Mouse (Mus musculus) midbrain, embryonic 15.5 days (tissue): ENCODE results near the gene Gpc6. TPM values are rescaled to one million over a fixed set of nuclear protein-coding genes. Genes with fewer than 3 reads are reported as not detected.
"Not testable (repeated sequence)": the region's sequence is repeated elsewhere in the genome, so short reads cannot be mapped to it uniquely, and the experiment has no call there.

Experiments
- ATAC-seq: fragments of 200-750 bp; cut with Nextera tagmentation; replicated peaks from 2 replicates; pipeline ENCODE4 v1.8.0; 2017; ENCODE audit warnings: moderate TSS enrichment
- H3K27ac ChIP-seq: fragments of 300-500 bp; sonication (generic); 2 replicates; pipeline ENCODE4 v1.5.1; 2015; ENCODE audit warnings: mild to moderate bottlenecking, inconsistent platforms
- H3K27me3 ChIP-seq: fragments of 300-500 bp; sonication (generic); replicated peaks from 2 replicates; pipeline ENCODE4 v1.6.1; 2015; ENCODE audit warnings: inconsistent platforms
- H3K36me3 ChIP-seq: fragments of 300-500 bp; sonication (generic); replicated peaks from 2 replicates; pipeline ENCODE4 v1.6.1; 2015; ENCODE audit warnings: inconsistent platforms
- H3K4me1 ChIP-seq: fragments of 300-500 bp; sonication (generic); 2 replicates; pipeline ENCODE4 v1.6.1; 2015; ENCODE audit warnings: inconsistent platforms
- H3K4me2 ChIP-seq: fragments of 300-500 bp; sonication (generic); 2 replicates; pipeline ENCODE4 v1.6.1; 2015; ENCODE audit warnings: inconsistent platforms, mild to moderate bottlenecking, moderate library complexity
- H3K4me3 ChIP-seq: fragments of 300-500 bp; sonication (generic); 2 replicates; pipeline ENCODE4 v1.5.1; 2015; ENCODE audit warnings: mild to moderate bottlenecking, inconsistent platforms
- H3K9ac ChIP-seq: fragments of 300-500 bp; sonication (generic); 2 replicates; pipeline ENCODE4 v1.6.1; 2015; ENCODE audit warnings: mild to moderate bottlenecking, inconsistent platforms
- H3K9me3 ChIP-seq: fragments of 300-500 bp; sonication (generic); 2 replicates; pipeline ENCODE4 v1.6.1; 2016; ENCODE audit warnings: inconsistent platforms
- WGBS: fragments of 180-500 bp; shearing (Covaris S2); methylation state at CpG from one replicate; pipeline ENCODE4 v1.1.7; 2015; ENCODE audit warnings: mixed read lengths; 5-methylcytosine and 5-hydroxymethylcytosine counted together
- polyA plus RNA-seq: library from polyadenylated mRNA; unstranded; fragments of >200 nt; fragmentation: Nextera tagmentation; extraction: Ambion mirVana; gene quantifications from 2 replicates; pipeline ENCODE4 v1.2.1, GENCODE M21; 2015

Gpc6 gene
- polyA plus RNA-seq, 1 experiment from 2014 or later: 21.1 TPM

DNA sequence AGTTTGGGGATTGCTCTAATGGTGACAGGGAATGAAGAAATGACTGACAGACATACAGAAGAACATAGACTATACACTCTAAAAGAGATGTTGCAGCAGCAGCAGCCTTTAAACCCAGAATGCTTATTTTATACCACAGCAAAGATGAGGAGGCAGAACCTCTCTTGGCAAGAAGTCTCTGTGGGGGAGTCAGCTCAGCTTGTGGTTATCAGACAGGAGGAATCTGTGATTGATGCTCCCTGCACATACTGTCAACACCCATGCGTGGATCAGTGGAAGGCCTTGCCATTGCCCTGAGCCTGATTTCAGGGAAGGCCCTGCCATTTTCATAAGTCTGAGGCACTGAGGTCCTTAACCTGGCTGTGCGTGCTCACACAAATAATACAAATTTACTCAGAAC lies 484.7 kb downstream of the Gpc6 start:
- no peak overlapping the region for H3K9ac ChIP-seq
- WGBS: 94% methylated on average over 2 of the region's 2 CpGs
- no peak overlapping the region for H3K4me3 ChIP-seq

DNA sequence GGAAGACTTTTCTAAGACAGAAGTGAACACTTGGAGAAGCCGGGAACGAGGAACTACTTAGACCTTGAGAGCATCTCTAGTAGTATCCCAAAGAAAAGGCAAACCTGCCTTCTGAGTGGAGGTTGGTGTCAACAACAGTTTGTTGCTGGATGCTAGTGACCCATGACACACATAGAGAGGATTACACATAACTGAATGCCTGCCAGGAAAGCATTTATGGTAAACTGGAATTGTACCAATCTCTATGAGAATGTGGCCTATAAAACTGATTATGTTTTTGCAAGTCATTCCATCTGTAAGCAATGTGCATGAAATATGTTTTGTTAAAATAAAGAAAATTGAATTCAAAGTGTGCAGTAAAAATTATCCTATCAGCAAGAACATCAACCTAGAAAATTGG lies 485.4 kb downstream of the Gpc6 start:
- no peak overlapping the region for H3K9ac ChIP-seq
- WGBS: 90% methylated on average over 2 of the region's 2 CpGs
- H3K27ac ChIP-seq: no peak overlapping the region
- H3K36me3 ChIP-seq: no peaks in the 10 kb centered on the region
- H3K4me1 ChIP-seq: no peaks in the 10 kb centered on the region
- no peaks in the 10 kb centered on the region for H3K9me3 ChIP-seq
- no peak overlapping the region for H3K4me3 ChIP-seq
- ATAC-seq: no peak
- H3K27me3 ChIP-seq: no peaks in the 10 kb centered on the region
- H3K4me2 ChIP-seq: no peak overlapping the region

More for the DNA sequence above, 484.7 kb downstream of the Gpc6 start:
- no peak for ATAC-seq
- H3K4me2 ChIP-seq: no peak overlapping the region
- no peaks in the 10 kb centered on the region for H3K9me3 ChIP-seq
- no peak overlapping the region for H3K27ac ChIP-seq
- H3K36me3 ChIP-seq: no peaks in the 10 kb centered on the region
- H3K27me3 ChIP-seq: no peaks in the 10 kb centered on the region
- no peaks in the 10 kb centered on the region for H3K4me1 ChIP-seq

DNA sequence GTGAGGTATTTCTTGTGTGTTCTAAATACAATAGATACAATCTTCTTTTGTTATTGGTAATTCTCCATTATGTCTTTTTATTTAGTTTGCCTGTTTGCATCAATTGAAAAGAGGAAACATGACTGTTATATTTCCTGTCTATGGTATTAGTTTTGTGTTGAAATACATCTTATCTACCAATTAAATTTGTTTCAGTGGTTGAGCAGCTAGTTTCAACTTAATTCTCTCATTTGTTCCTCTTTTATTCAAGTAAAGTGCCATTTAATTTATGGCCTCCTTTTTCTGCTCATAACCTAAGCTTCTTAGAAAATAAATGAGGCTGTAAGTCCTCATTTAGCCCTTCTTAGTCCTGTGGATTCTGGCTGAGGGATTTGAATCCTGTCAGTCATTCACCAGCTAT lies 489.9 kb downstream of the Gpc6 start:
- H3K27me3 ChIP-seq: no peaks in the 10 kb centered on the region
- no peaks in the 10 kb centered on the region for H3K36me3 ChIP-seq
- no peaks in the 10 kb centered on the region for H3K9me3 ChIP-seq
- no peak overlapping the region for H3K9ac ChIP-seq
- H3K4me2 ChIP-seq: no peak overlapping the region
- H3K4me1 ChIP-seq: no peaks in the 10 kb centered on the region
- no peak for ATAC-seq
- no peak overlapping the region for H3K4me3 ChIP-seq
- no peak overlapping the region for H3K27ac ChIP-seq

DNA sequence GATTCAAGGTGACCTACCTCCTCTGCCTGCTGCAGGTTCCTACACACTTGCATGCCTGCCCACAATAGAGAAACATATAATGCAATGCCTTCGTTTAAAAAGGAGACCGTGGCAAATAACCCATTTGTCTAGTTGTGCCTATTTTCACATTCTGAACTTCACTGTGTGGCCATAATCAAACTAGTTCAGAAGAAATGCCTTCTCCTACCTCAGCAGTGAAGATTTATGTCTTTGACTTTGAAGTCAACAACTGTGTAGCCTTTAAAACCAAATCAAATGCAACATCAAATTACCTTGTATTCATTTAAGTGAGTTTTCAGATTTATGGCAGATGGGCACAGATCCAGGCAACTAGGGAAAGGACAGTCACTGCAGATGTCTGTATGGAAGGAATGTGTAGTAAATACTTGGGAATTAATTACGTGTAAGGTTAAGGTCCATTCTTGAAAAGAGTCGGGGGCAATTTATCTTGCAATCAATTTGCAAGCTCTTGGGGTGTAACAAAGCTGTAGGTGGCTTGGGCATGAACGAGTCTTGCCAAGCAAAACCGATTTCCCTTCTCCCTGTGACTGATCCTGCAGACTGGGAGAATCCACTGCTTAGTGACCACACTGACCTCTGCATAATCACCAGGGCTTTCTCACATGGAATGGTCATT lies 494.6 kb downstream of the Gpc6 start:
- no peak for ATAC-seq
- Histone ChIP-seq H3K9me3 (no peaks in the 10 kb centered on the region), H3K4me1 (no peaks in the 10 kb centered on the region), H3K9ac (no peak overlapping the region), H3K27ac (no peak overlapping the region), H3K4me3 (no peak overlapping the region), H3K27me3 (no peaks in the 10 kb centered on the region), H3K4me2 (no peak overlapping the region), H3K36me3 (no peaks in the 10 kb centered on the region)
- 68% methylated on average over 6 of the region's 6 CpGs for WGBS

DNA sequence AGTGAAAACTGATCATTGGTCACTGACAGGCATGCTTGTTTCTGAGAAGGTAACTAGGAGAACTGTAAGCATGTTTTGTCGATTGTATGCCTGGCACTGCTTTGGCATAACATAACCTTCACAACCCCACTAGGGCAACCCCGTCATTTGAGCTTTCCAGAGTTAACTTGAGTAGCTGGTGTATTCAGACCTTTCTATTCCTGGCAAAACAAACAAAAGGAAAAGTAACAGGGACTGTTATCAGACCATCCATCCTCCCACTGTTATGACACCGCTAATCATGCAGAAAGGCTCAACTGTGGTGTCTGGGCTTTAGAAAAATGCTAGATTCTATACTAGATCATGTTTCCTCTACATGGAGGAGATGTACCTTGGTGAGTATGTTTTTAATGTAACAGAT lies 496.1 kb downstream of the Gpc6 start:
- H3K4me2 ChIP-seq: no peak overlapping the region
- H3K4me1 ChIP-seq: 0 out of 2 replicates have a peak, but pooled peaks cover 2% of the 10 kb centered on the region
- no peak for ATAC-seq
- H3K9me3 ChIP-seq: no peaks in the 10 kb centered on the region
- H3K4me3 ChIP-seq: no peak overlapping the region
- H3K27me3 ChIP-seq: no peaks in the 10 kb centered on the region
- 79% methylated on average over 3 of the region's 3 CpGs for WGBS
- no peak overlapping the region for H3K9ac ChIP-seq
- H3K36me3 ChIP-seq: no peaks in the 10 kb centered on the region
- no peak overlapping the region for H3K27ac ChIP-seq

DNA sequence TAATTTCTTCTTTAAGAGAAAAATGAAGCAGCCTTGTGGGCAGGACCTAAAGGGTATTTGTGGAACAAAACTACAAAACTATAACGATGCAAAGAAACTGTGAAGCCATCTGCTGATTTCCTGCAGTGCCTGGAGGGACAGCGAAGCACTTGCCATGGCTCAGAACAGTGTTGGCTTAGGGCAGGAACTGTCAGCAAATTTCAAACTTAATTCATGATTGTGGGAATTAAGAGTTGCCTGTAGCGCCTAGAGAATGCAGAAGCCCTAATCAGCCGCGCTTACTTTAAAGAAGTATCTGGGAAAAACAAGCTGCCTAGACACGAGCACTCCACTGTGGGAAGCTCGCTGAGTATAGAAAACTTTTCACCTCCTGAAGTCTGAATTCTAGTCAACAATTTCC lies 501.0 kb downstream of the Gpc6 start:
- Histone ChIP-seq H3K27me3 (no peaks in the 10 kb centered on the region), H3K9ac (no peak overlapping the region), H3K4me1 (0 out of 2 replicates have a peak, but pooled peaks cover 4% of the 10 kb centered on the region), H3K27ac (no peak overlapping the region), H3K9me3 (no peaks in the 10 kb centered on the region), H3K36me3 (no peaks in the 10 kb centered on the region), H3K4me2 (no peak overlapping the region), H3K4me3 (no peak overlapping the region)
- ATAC-seq: no peak; the same call in 1 of the 2 replicates
- 18% methylated on average over 7 of the region's 7 CpGs for WGBS

DNA sequence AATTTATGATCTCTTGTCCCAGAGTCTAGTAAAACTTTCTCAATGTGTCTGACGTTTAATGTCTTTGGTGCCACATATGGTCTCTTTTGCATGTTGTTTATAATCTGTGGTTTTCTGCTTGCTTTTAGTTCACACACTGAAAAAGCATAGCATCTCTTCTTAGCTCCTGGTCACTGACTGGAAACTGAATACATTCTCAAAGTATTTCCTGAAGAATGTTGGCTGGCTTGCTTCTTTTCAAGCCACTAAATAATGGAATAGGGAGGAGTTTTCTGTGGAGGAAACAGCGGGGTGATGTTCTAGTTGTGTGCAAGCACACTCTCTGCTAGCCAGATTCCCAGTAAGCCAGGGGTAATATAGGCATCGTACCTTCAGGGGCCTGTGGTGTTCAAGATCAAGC lies 502.7 kb downstream of the Gpc6 start:
- H3K4me2 ChIP-seq: no peak overlapping the region
- WGBS: 48% methylated on average over 3 of the region's 3 CpGs
- 0 out of 2 replicates have a peak, but pooled peaks cover 4% of the 10 kb centered on the region for H3K4me1 ChIP-seq
- no peaks in the 10 kb centered on the region for H3K36me3 ChIP-seq
- H3K27me3 ChIP-seq: no peaks in the 10 kb centered on the region
- H3K9me3 ChIP-seq: no peaks in the 10 kb centered on the region
- ATAC-seq: no peak
- H3K27ac ChIP-seq: no peak overlapping the region
- H3K4me3 ChIP-seq: no peak overlapping the region
- H3K9ac ChIP-seq: no peak overlapping the region

DNA sequence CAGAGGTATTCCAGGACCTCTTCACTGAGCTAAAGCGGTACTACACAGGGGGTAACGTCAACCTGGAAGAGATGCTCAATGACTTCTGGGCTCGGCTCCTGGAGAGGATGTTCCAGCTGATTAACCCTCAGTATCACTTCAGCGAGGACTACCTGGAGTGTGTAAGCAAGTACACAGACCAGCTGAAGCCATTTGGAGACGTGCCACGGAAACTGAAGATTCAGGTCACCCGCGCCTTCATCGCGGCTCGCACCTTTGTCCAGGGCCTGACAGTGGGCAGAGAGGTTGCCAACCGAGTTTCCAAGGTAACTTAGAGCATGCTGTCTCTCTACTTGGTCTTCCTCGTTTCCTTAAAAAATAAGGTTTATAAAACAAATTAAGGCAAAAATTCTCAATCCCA lies 510.6 kb downstream of the Gpc6 start:
- no peak for ATAC-seq
- Histone ChIP-seq H3K27ac (no peak overlapping the region), H3K27me3 (no peaks in the 10 kb centered on the region), H3K9ac (no peak overlapping the region), H3K9me3 (no peaks in the 10 kb centered on the region), H3K36me3 (no peaks in the 10 kb centered on the region), H3K4me2 (no peak overlapping the region), H3K4me1 (no peaks in the 10 kb centered on the region), H3K4me3 (no peak overlapping the region)
- 92% methylated on average over 13 of the region's 13 CpGs for WGBS

DNA sequence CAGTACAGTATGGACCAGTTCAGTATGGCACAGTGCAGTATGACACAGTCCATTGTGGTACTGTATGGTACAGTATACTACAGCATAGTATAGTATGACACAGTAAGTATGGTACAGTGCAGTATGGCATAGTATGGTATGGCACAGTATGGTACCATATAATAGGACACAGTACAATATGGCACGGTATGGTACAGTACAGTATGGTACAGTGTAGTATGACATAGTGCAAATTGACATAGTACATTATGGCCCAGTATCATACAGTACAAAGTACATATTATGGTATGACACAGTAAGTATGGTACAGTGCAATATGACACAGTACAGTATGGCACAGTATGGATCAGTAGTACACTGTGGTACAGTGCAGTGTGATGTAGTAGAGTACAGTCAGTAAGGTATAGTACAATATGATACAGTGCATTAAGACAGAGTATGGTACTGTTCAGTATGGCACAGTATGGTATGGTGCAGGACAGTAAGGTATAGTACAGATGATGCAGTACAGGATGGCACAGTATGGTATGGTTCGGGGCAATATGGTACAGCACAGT lies 521.6 kb downstream of the Gpc6 start:
- not testable (repeated sequence) for H3K4me2 ChIP-seq, H3K4me3 ChIP-seq, H3K27me3 ChIP-seq, H3K9me3 ChIP-seq, H3K4me1 ChIP-seq, H3K27ac ChIP-seq, H3K9ac ChIP-seq, H3K36me3 ChIP-seq
- 98% methylated on average over 2 of the region's 2 CpGs for whole genome bisulfite sequencing
- peak; percentile 65 for ATAC-seq

DNA sequence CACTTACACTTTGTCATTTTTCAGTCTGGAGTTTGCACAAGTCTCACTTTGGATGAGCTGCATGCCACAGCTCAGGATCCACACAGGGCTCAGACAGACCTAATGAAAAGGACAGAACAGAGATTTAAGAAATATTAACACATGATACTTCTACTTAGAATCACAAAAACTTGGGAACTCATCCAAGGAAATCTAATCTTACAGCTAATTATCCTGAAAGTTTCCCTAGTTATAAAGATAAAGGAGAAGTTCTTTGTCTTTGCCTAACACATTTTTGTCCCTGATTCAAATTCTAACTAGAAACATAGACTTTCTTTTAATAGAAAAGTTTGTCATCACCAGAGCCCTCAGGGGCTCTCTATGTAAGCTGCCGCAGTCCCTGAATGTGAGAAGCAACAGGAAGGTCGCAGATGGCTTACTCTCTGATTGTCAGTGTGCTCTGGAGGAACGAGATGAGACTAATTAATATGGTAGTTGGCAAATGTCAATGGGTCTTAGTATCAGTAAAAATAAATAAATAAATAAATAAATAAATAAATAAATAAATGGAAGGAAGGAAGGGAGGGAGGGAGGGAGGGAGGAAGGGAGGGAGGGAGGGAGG lies 526.4 kb downstream of the Gpc6 start:
- Histone ChIP-seq H3K4me1 (peaks cover 3% of the 10 kb centered on the region; the same call in 1 of the 2 replicates), H3K36me3 (no peaks in the 10 kb centered on the region), H3K27ac (no peak overlapping the region), H3K4me3 (no peak overlapping the region), H3K9ac (no peak overlapping the region), H3K27me3 (no peaks in the 10 kb centered on the region), H3K4me2 (no peak overlapping the region), H3K9me3 (no peaks in the 10 kb centered on the region)
- WGBS: 24% methylated on average over 3 of the region's 3 CpGs
- no peak for ATAC-seq

DNA sequence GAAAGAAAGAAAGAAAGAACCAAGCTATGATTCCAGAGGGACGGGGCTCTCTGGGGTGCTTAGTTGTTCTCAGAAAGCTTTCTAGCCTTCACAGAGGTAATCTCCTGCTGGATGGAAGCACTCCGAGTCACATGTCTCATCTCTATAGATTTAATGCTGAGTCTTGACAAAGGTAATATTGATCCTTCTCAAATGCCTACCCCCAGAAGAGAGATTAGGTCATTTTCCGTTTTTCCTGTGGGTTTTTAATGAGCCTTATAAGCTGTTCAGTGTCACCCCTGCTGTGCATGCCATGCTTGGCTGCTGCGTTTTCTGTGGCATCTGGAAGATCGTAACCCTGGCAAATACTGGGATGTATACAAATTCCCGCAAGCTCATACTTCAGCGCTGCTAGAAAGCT lies 527.0 kb downstream of the Gpc6 start:
- Histone ChIP-seq H3K36me3 (no peaks in the 10 kb centered on the region), H3K4me1 (peaks cover 3% of the 10 kb centered on the region; the same call in 1 of the 2 replicates), H3K27ac (no peak overlapping the region), H3K9ac (no peak overlapping the region), H3K27me3 (no peaks in the 10 kb centered on the region), H3K4me3 (0 out of 2 replicates have a peak overlapping the region, but pooled peaks have one; percentile 11), H3K9me3 (no peaks in the 10 kb centered on the region), H3K4me2 (peak overlapping the region; percentile 20; the same call in 1 of the 2 replicates)
- WGBS: 35% methylated on average over 7 of the region's 7 CpGs
- ATAC-seq: peak; percentile 50; the same call in 1 of the 2 replicates

DNA sequence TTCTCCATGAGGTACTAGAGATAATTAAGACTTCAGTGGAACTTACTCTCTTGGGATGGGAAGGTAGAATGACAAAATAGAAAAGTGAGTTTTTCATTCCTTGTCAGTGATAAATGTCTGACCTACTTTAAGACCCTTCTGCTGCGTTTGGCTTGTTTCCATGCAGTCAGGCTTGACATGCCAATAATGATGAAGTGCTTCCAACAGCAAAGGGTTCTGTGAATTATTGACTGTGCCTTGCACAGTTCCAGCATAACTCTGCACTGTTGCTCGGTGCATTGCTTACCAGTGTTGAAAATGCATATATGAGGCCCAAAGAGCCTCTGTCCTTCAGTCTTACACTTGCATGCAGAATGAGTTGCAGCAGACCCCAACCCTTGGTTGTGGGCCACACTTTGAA lies 548.3 kb downstream of the Gpc6 start:
- Histone ChIP-seq H3K36me3 (no peaks in the 10 kb centered on the region), H3K4me3 (no peak overlapping the region), H3K4me1 (no peaks in the 10 kb centered on the region), H3K9ac (no peak overlapping the region), H3K27ac (no peak overlapping the region), H3K27me3 (no peaks in the 10 kb centered on the region), H3K9me3 (no peaks in the 10 kb centered on the region), H3K4me2 (no peak overlapping the region)
- 78% methylated on average over 2 of the region's 2 CpGs for WGBS
- ATAC-seq: no peak

DNA sequence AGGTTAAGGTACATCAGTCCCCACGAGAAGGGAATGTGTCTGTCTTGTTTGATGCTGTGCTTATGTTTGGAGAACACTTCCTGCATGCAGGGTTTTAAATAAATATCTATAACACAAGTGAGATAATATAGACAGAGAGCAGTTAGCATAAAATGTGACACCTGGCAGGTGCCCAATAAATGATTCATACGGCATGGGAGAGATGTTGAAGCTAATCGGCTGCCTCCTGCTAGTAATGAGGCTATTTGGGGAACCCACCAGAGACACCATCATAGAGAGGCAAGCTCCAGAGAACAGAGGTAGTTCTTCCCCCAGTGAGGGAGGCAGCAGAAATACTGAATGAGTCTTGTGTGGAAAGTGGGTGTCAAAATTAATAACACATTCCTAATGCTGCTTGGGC lies 553.8 kb downstream of the Gpc6 start:
- H3K4me2 ChIP-seq: no peak overlapping the region
- no peaks in the 10 kb centered on the region for H3K9me3 ChIP-seq
- H3K27me3 ChIP-seq: no peaks in the 10 kb centered on the region
- no peaks in the 10 kb centered on the region for H3K4me1 ChIP-seq
- no peak overlapping the region for H3K4me3 ChIP-seq
- H3K36me3 ChIP-seq: no peaks in the 10 kb centered on the region
- WGBS: 53% methylated on average over 3 of the region's 3 CpGs
- ATAC-seq: no peak; the same call in 1 of the 2 replicates
- no peak overlapping the region for H3K27ac ChIP-seq
- no peak overlapping the region for H3K9ac ChIP-seq
